Mouse (Mus musculus): ENCODE results near the gene 2900011O08Rik.

DNA sequence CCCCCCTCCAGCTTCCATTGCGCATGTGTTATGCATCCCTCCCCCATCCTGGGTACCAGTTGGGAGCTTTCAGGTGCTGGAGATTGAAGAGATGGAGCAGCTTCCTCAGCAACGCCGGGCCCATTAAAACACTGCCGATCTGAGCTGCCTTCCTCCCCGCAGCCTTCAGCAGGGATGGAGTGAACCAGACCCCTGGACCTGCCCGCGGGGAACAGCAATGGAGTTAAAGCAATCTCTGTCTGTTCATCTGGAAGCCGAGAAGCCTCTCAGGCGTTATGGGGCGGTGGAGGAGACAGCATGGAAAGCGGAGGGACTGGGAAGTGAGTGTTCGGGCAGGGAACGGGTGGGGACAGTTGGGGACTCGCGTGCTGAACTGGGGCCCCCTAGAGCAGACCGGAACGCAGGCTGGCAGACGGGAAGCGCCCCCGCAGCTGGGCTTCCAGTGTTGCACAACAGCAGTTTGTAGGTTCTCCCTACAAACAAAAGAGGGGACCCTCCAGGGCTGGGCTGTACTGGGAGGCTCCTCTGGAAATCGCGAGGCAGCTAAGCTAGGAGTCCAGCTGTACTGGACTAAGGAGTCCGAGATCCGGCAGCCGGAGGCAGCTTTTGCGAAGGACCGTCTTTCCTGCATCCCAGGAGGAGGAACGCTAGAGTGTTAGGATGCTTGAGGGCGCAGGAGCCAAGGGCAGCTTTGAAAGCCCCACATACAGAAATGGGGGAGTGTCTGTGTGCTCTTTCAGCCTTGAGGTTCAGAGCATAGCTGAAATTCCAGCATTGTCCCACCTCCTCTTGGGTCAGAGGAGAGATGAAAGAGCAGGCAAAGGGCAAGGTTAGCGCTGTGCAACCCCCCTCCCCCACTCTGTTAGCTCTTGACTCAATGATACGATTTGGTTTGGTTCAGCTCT, at the start of gene 2900011O08Rik, which contains the start of gene Ifitm7:
- no peak for TF ChIP-seq CTCF (IDR thresholded peaks at IDR 0.05)
- no peak for TF ChIP-seq POLR2A (IDR thresholded peaks at IDR 0.05; ENCODE audit: insufficient read depth, low read depth, low read length)
- no peak for TF ChIP-seq EP300 (IDR thresholded peaks at IDR 0.05; ENCODE audit: insufficient read depth, low read depth, low read length)
